Mouse (Mus musculus): Measurements from ENCODE around the gene Mrps36. TPM values are rescaled to one million over a fixed set of nuclear protein-coding genes. Genes with fewer than 3 reads are reported as not detected.

The Mrps36 gene
- polyA plus RNA-seq, 1 experiment from 2014 or later = 125 TPM

DNA sequence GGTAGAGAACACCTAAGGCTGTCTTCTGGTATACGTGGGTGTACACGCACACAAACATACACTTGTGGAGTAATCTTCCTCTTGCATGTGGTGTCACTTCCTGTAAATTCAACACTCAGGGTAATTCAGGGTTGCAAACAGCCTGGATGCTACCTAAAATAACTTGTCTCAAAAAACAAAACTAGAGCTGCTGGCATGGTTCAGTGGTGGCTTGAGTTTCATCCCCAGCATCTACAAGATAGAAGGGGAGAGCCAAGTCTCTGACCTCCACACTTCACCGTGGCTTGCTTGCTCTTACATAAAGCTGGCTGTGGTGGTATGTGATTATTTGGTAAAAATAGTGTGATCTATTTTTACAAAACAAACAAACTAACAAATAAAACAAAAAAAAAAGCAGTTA is 46.9 kb downstream of the Mrps36 start:
- Histone ChIP-seq H3K27me3 (replicated peaks; ENCODE audit: control insufficient read depth, insufficient read depth, low read length) (no peaks in the 10 kb centered on the region), H3K4me2 (ENCODE audit: low read length) (no peak overlapping the region), H3K4me1 (ENCODE audit: control insufficient read depth, insufficient read depth, low read length) (no peaks in the 10 kb centered on the region), H3K9ac (ENCODE audit: low read length) (no peak overlapping the region), H3K36me3 (ENCODE audit: control insufficient read depth, insufficient read depth, low read length) (peaks cover 39% of the 10 kb centered on the region), H3K27ac (ENCODE audit: low read depth, low read length) (no peak overlapping the region), H3K9me3 (replicated peaks; ENCODE audit: control insufficient read depth, low read length) (no peaks in the 10 kb centered on the region), H3K4me3 (ENCODE audit: low read depth, low read length) (no peak overlapping the region)
- DNase-seq (ENCODE audit: low spot score) (no peak), ATAC-seq (no peak)
- WGBS = 92% methylated on average over 3 of the region's 3 CpGs

GRCm38 (mm10) chr13:100687513-100687912 is 56.9 kb downstream of the Mrps36 start:
- Histone ChIP-seq H3K27me3 (replicated peaks; ENCODE audit: control insufficient read depth, insufficient read depth, low read length) (no peaks in the 10 kb centered on the region), H3K9ac (ENCODE audit: low read length) (no peak overlapping the region), H3K27ac (ENCODE audit: low read depth, low read length) (no peak overlapping the region), H3K4me3 (ENCODE audit: low read depth, low read length) (no peak overlapping the region), H3K4me1 (ENCODE audit: control insufficient read depth, insufficient read depth, low read length) (no peaks in the 10 kb centered on the region), H3K4me2 (ENCODE audit: low read length) (no peak overlapping the region), H3K9me3 (replicated peaks; ENCODE audit: control insufficient read depth, low read length) (no peaks in the 10 kb centered on the region), H3K36me3 (ENCODE audit: control insufficient read depth, insufficient read depth, low read length) (no peaks in the 10 kb centered on the region)
- 59% methylated on average over 7 of the region's 7 CpGs for WGBS
- ATAC-seq = no peak
- DNase-seq (ENCODE audit: low spot score) = no peak

Other genes with a start within 250 kb of the Mrps36 start
- 5.6 and 10.5 TPM in 2 replicates for gene Ocln, start 191.9 kb downstream of the Mrps36 start, polyA plus RNA-seq (2014; fragmentation: Nextera tagmentation; extraction: Ambion mirVana)
- gene Marveld2, start 127.7 kb downstream of the Mrps36 start, polyA plus RNA-seq (2014; fragmentation: Nextera tagmentation; extraction: Ambion mirVana) = 1.2 and 1.8 TPM in 2 replicates
- gene Ak6, start 93.7 kb downstream of the Mrps36 start, polyA plus RNA-seq (2014; fragmentation: Nextera tagmentation; extraction: Ambion mirVana) = 380 and 419 TPM in 2 replicates
- 24.0 and 25.4 TPM in 2 replicates for gene Rad17, start 93.6 kb downstream of the Mrps36 start, polyA plus RNA-seq (2014; fragmentation: Nextera tagmentation; extraction: Ambion mirVana)
- gene Taf9, start 93.1 kb downstream of the Mrps36 start, polyA plus RNA-seq (2014; fragmentation: Nextera tagmentation; extraction: Ambion mirVana) = 23.4 and 29.8 TPM in 2 replicates
- 1.2 and 1.4 TPM in 2 replicates for gene Ccdc125, start 74.9 kb downstream of the Mrps36 start, polyA plus RNA-seq (2014; fragmentation: Nextera tagmentation; extraction: Ambion mirVana)
- 53.5 and 54.6 TPM in 2 replicates for gene Cdk7, start 13.7 kb downstream of the Mrps36 start, polyA plus RNA-seq (2014; fragmentation: Nextera tagmentation; extraction: Ambion mirVana)
- gene Cenph, start 31.2 kb upstream of the Mrps36 start, polyA plus RNA-seq (2014; fragmentation: Nextera tagmentation; extraction: Ambion mirVana) = 16.5 and 20.4 TPM in 2 replicates
- gene Ccnb1, start 41.9 kb upstream of the Mrps36 start, polyA plus RNA-seq (2014; fragmentation: Nextera tagmentation; extraction: Ambion mirVana) = 164 and 215 TPM in 2 replicates
- gene Slc30a5, start 88.8 kb upstream of the Mrps36 start, polyA plus RNA-seq (2014; fragmentation: Nextera tagmentation; extraction: Ambion mirVana) = 35.8 and 39.4 TPM in 2 replicates

Measured in forebrain, embryonic 14.5 days (tissue).